Mouse (Mus musculus) hindbrain, embryonic 16.5 days (tissue): ENCODE data around the gene Mpg. TPM values are rescaled to one million over a fixed set of nuclear protein-coding genes. Genes with fewer than 3 reads are reported as not detected.

ENCODE experiments used
- ATAC-seq: fragments of 200-750 bp; cut with Nextera tagmentation; 2 replicates; pipeline ENCODE4 v1.8.0; 2017; ENCODE audit warnings: moderate TSS enrichment, moderate library complexity
- H3K27ac ChIP-seq: fragments of 300-500 bp; sonication (generic); 2 replicates; pipeline ENCODE4 v1.5.1; 2014; ENCODE audit warnings: low read depth, mild to moderate bottlenecking, control low read depth, low read length, moderate library complexity
- H3K27me3 ChIP-seq: fragments of 300-500 bp; sonication (generic); replicated peaks from 2 replicates; pipeline ENCODE4 v1.6.1; 2014; ENCODE audit warnings: low read length; ENCODE audit not compliant: control insufficient read depth, insufficient read depth
- H3K36me3 ChIP-seq: fragments of 300-500 bp; sonication (generic); 2 replicates; pipeline ENCODE4 v1.6.1; 2014; ENCODE audit warnings: mild to moderate bottlenecking, low read length, moderate library complexity, mixed read lengths; ENCODE audit not compliant: control insufficient read depth, insufficient read depth
- H3K4me1 ChIP-seq: fragments of 300-500 bp; sonication (generic); 2 replicates; pipeline ENCODE4 v1.6.1; 2014; ENCODE audit warnings: low read depth, low read length; ENCODE audit not compliant: control insufficient read depth, insufficient read depth
- H3K4me2 ChIP-seq: fragments of 300-500 bp; sonication (generic); 2 replicates; pipeline ENCODE4 v1.6.1; 2014; ENCODE audit warnings: mild to moderate bottlenecking, low read length, control low read depth, moderate library complexity
- H3K4me3 ChIP-seq: fragments of 300-500 bp; sonication (generic); 2 replicates; pipeline ENCODE4 v1.5.1; 2014; ENCODE audit warnings: mild to moderate bottlenecking, low read length, control low read depth, moderate library complexity
- H3K9ac ChIP-seq: fragments of 300-500 bp; sonication (generic); 2 replicates; pipeline ENCODE4 v1.6.1; 2014; ENCODE audit warnings: low read depth, mild to moderate bottlenecking, control low read depth, low read length, moderate library complexity
- H3K9me3 ChIP-seq: fragments of 300-500 bp; sonication (generic); 2 replicates; pipeline ENCODE4 v1.6.1; 2014; ENCODE audit warnings: mild to moderate bottlenecking, low read length, moderate library complexity; ENCODE audit not compliant: control insufficient read depth
- WGBS: fragments of 180-500 bp; shearing (Covaris S2); extraction: QIAGEN DNeasy Blood & Tissue Kit; methylation state at CpG from one replicate; pipeline ENCODE4 v1.1.7; 2014; 5-methylcytosine and 5-hydroxymethylcytosine counted together
- polyA plus RNA-seq: library from polyadenylated mRNA; unstranded; fragments of >200 nt; fragmentation: Nextera tagmentation; extraction: Ambion mirVana; gene quantifications from 2 replicates; pipeline ENCODE4 v1.2.1, GENCODE M21; 2015

Gene Mpg
- polyA plus RNA-seq, 1 experiment from 2014 or later: 34.7 TPM

GRCm38 (mm10) chr11:32190119-32190518 lies 36.2 kb upstream of the Mpg start:
- WGBS: 65% methylated on average over 9 of the region's 9 CpGs
- no peak for ATAC-seq
- H3K4me3 ChIP-seq: no peak overlapping the region
- no peaks in the 10 kb centered on the region for H3K9me3 ChIP-seq
- no peak overlapping the region for H3K27ac ChIP-seq
- H3K27me3 ChIP-seq: no peaks in the 10 kb centered on the region
- H3K36me3 ChIP-seq: no peaks in the 10 kb centered on the region
- no peak overlapping the region for H3K4me2 ChIP-seq
- H3K4me1 ChIP-seq: no peaks in the 10 kb centered on the region; the same call in 1 of the 2 replicates
- no peak overlapping the region; the same call in 1 of the 2 replicates for H3K9ac ChIP-seq

GRCm38 (mm10) chr11:32190603-32191110 lies 35.6 kb upstream of the Mpg start:
- no peaks in the 10 kb centered on the region for H3K27me3 ChIP-seq
- 68% methylated on average over 13 of the region's 13 CpGs for WGBS
- no peaks in the 10 kb centered on the region; the same call in 1 of the 2 replicates for H3K4me1 ChIP-seq
- no peaks in the 10 kb centered on the region for H3K9me3 ChIP-seq
- no peak for ATAC-seq
- H3K36me3 ChIP-seq: no peaks in the 10 kb centered on the region
- H3K9ac ChIP-seq: no peak overlapping the region; the same call in 1 of the 2 replicates
- no peak overlapping the region for H3K27ac ChIP-seq
- no peak overlapping the region for H3K4me3 ChIP-seq
- no peak overlapping the region for H3K4me2 ChIP-seq

- Histone ChIP-seq H3K9ac (no peak overlapping the region), H3K4me1 (no peaks in the 10 kb centered on the region; the same call in 1 of the 2 replicates), H3K9me3 (no peaks in the 10 kb centered on the region), H3K27me3 (no peaks in the 10 kb centered on the region), H3K36me3 (no peaks in the 10 kb centered on the region), H3K4me2 (no peak overlapping the region), H3K4me3 (no peak overlapping the region), H3K27ac (no peak overlapping the region)
- 92% methylated on average over 10 of the region's 10 CpGs for WGBS
- no peak for ATAC-seq
Measured at GRCm38 (mm10) chr11:32193156-32193555, 33.1 kb upstream of the Mpg start.

- no peak for ATAC-seq
- WGBS: 84% methylated on average over 10 of the region's 10 CpGs
Measured at GRCm38 (mm10) chr11:32194086-32194485, 32.2 kb upstream of the Mpg start.

GRCm38 (mm10) chr11:32194626-32195025 lies 31.7 kb upstream of the Mpg start:
- no peaks in the 10 kb centered on the region for H3K27me3 ChIP-seq
- ATAC-seq: no peak
- H3K4me2 ChIP-seq: no peak overlapping the region
- H3K9me3 ChIP-seq: no peaks in the 10 kb centered on the region
- no peak overlapping the region for H3K4me3 ChIP-seq
- no peak overlapping the region for H3K9ac ChIP-seq
- WGBS: 86% methylated on average over 5 of the region's 5 CpGs
- no peak overlapping the region for H3K27ac ChIP-seq
- no peaks in the 10 kb centered on the region; the same call in 1 of the 2 replicates for H3K4me1 ChIP-seq
- no peaks in the 10 kb centered on the region for H3K36me3 ChIP-seq

More at GRCm38 (mm10) chr11:32194086-32194485, 32.2 kb upstream of the Mpg start:
- no peaks in the 10 kb centered on the region for H3K36me3 ChIP-seq
- H3K27ac ChIP-seq: no peak overlapping the region
- no peak overlapping the region for H3K4me2 ChIP-seq
- no peak overlapping the region for H3K9ac ChIP-seq
- H3K27me3 ChIP-seq: no peaks in the 10 kb centered on the region
- no peaks in the 10 kb centered on the region for H3K9me3 ChIP-seq
- no peaks in the 10 kb centered on the region; the same call in 1 of the 2 replicates for H3K4me1 ChIP-seq
- H3K4me3 ChIP-seq: no peak overlapping the region

GRCm38 (mm10) chr11:32195867-32196540 lies 30.3 kb upstream of the Mpg start:
- 31% methylated on average over 11 of the region's 11 CpGs for WGBS
- Histone ChIP-seq H3K27ac (no peak overlapping the region), H3K9ac (no peak overlapping the region), H3K4me2 (no peak overlapping the region), H3K4me3 (no peak overlapping the region), H3K9me3 (no peaks in the 10 kb centered on the region), H3K36me3 (no peaks in the 10 kb centered on the region), H3K27me3 (no peaks in the 10 kb centered on the region), H3K4me1 (no peaks in the 10 kb centered on the region)
- ATAC-seq: no peak

- no peak overlapping the region for H3K4me3 ChIP-seq
- no peaks in the 10 kb centered on the region for H3K4me1 ChIP-seq
- 0 out of 2 replicates have a peak, but pooled peaks cover 2% of the 10 kb centered on the region for H3K27me3 ChIP-seq
- no peaks in the 10 kb centered on the region for H3K36me3 ChIP-seq
- H3K9me3 ChIP-seq: no peaks in the 10 kb centered on the region
- no peak overlapping the region for H3K9ac ChIP-seq
- no peak overlapping the region for H3K27ac ChIP-seq
- ATAC-seq: no peak
- WGBS: 70% methylated on average over 6 of the region's 6 CpGs
- H3K4me2 ChIP-seq: no peak overlapping the region
Measured at GRCm38 (mm10) chr11:32196727-32197126, 29.6 kb upstream of the Mpg start.

- no peak overlapping the region for H3K4me2 ChIP-seq
- H3K36me3 ChIP-seq: no peaks in the 10 kb centered on the region
- 0 out of 2 replicates have a peak, but pooled peaks cover 2% of the 10 kb centered on the region for H3K27me3 ChIP-seq
- no peak overlapping the region for H3K9ac ChIP-seq
- H3K4me3 ChIP-seq: no peak overlapping the region
- H3K4me1 ChIP-seq: no peaks in the 10 kb centered on the region
- 66% methylated on average over 3 of the region's 3 CpGs for WGBS
- no peak for ATAC-seq
- no peaks in the 10 kb centered on the region for H3K9me3 ChIP-seq
- no peak overlapping the region for H3K27ac ChIP-seq
Measured at GRCm38 (mm10) chr11:32197766-32198165, 28.5 kb upstream of the Mpg start.

GRCm38 (mm10) chr11:32198256-32198955 lies 27.9 kb upstream of the Mpg start:
- no peak overlapping the region for H3K9ac ChIP-seq
- no peaks in the 10 kb centered on the region for H3K9me3 ChIP-seq
- WGBS: 76% methylated on average over 14 of the region's 14 CpGs
- H3K4me3 ChIP-seq: no peak overlapping the region
- no peak for ATAC-seq
- no peaks in the 10 kb centered on the region for H3K4me1 ChIP-seq
- H3K36me3 ChIP-seq: no peaks in the 10 kb centered on the region
- 0 out of 2 replicates have a peak, but pooled peaks cover 2% of the 10 kb centered on the region for H3K27me3 ChIP-seq
- no peak overlapping the region for H3K27ac ChIP-seq
- no peak overlapping the region for H3K4me2 ChIP-seq
